Mouse (Mus musculus) kidney, postnatal 4 days (tissue): ENCODE measurements around the gene Nck1.

ENCODE experiments used
- DNase-seq, 2 experiments: peaks; one replicate each; pipeline ENCODE4 v3.0.0; 2021; ENCODE audit warnings: mixed read lengths in 2 of 2

The Nck1 gene

GRCm38 (mm10) chr9:100534686-100535085 lies 11.2 kb downstream of the Nck1 start:
- no peak for DNase-seq

DNA sequence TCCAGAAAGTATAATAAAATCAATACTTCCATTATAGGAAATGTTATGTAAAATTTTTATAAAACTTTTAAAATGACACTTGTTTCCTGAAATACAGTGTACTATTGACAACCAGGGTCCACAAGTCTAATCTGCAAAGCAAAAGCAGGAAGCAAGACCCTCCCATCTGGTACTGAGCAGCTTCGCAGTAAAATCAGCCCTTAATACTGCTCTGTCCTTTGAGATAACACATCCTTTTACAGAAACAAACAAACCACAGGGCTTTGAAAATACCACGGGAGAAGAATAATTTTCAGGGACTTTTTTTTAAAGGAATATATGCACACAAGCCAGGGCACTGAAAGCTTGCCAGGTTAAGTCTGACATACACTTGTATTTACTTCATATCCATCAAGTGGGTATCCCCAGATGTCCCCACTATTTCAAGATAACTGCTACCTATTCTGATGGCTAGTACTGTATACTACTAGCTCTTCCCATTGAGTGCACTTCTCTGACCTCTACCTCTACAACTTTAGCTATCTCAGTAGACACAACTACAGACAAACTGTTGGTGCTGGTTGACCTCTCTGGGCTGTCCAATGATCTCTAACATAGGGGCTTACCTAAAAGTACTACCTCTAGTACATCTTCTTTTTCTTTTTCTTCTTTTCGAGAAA lies 13.0 kb downstream of the Nck1 start:
- no peak for DNase-seq

- DNase-seq: no peak
These were observed 14.6 kb downstream of the Nck1 start for GRCm38 (mm10) chr9:100531296-100531695.

DNA sequence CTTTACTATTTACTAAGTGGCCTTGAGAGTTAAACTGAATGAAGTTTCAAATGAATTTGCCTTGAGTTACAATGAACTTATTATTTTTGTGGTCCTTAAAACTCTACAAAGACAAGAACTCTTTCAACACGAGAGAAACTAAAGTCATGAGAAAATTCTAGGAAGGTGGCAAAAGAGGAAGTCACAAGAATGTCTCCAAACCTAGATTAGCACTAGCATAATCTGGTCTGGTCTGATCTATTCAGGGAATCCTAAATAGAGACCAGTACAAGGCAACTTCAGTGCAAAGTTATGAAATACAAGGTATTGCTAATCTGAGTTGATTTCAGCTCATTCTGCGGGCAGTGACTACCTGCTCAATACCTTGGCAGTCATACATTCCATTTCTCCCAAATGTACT lies 20.7 kb downstream of the Nck1 start:
- no peak for DNase-seq

- no peak for DNase-seq
These were observed 23.9 kb downstream of the Nck1 start for GRCm38 (mm10) chr9:100522029-100522428.

DNA sequence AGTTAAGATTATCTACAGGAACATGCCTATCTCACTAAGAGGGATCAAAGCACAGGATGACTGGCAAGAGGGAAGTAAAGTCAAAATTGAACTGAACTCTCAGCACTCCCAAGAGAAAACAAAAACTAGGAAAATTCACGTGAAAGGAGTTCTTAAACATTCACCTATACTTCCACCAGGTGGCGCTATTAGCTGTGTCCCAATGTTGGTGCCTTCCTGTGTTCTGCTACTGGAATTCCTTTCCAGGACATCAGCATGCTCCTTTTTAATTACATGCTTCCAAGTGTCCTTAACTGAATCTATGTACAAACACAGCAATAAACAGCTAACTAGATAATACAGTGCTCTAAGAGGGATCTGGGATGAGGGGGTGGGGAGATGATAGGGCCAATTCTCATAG lies 25.3 kb downstream of the Nck1 start:
- DNase-seq: peak; percentile 46 to 64

- peak in 1 of 2 experiments; percentile 8 for DNase-seq
These were observed 25.9 kb downstream of the Nck1 start for GRCm38 (mm10) chr9:100520012-100520411.

DNA sequence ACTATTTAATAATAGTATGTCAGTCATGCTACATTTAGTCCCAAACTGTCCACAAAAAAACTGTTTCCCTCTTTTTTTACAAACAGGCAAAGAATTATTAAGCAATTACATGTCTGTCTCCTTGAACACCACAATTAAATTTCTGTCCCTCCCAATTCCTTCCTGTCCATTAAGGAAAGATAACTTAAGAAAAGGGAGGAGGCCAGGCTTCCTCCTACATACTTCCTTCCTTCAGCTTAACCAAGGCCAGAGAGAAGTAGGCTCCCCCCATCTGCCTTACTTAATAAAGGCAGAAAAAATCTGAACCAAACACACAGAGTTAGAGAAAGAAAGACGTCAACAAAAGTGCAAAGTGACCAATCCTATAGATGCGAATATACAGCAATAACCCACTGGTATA lies 38.4 kb downstream of the Nck1 start:
- DNase-seq: no peak

DNA sequence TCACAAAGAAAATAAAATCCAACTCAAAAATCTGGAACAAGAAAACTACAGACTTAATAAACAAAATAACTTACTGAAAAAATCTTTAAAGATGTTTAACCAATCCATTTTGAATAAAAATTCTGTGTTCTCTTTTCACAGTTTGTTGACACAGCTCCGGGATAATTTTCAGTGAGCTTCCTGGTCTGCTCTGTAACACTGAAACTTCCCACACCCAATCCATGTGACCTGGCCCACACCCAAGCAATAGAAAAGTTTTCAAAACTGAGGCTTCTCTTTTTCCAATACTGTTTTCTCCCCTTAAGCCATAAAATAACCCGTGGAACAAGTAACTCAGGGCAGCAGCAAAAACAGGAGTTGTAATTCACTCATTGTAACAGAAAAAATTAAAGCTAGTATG lies 39.3 kb downstream of the Nck1 start:
- peak; percentile 44 to 47 for DNase-seq

- no peak for DNase-seq
These were observed 40.4 kb downstream of the Nck1 start for GRCm38 (mm10) chr9:100505498-100505897.

GRCm38 (mm10) chr9:100493611-100494261 lies 52.2 kb downstream of the Nck1 start:
- DNase-seq: no peak

GRCm38 (mm10) chr9:100491424-100491823 lies 54.5 kb downstream of the Nck1 start:
- DNase-seq: no peak

GRCm38 (mm10) chr9:100488969-100489368 lies 57.0 kb downstream of the Nck1 start:
- DNase-seq: no peak

GRCm38 (mm10) chr9:100488056-100488713 lies 57.7 kb downstream of the Nck1 start:
- DNase-seq: peak in 1 of 2 experiments; percentile 13

GRCm38 (mm10) chr9:100486431-100486830 lies 59.5 kb downstream of the Nck1 start, which contains the start of gene Il20rb:
Gene Il20rb, minus strand, starts transcription at chr9:100486788.
- DNase-seq: no peak

DNA sequence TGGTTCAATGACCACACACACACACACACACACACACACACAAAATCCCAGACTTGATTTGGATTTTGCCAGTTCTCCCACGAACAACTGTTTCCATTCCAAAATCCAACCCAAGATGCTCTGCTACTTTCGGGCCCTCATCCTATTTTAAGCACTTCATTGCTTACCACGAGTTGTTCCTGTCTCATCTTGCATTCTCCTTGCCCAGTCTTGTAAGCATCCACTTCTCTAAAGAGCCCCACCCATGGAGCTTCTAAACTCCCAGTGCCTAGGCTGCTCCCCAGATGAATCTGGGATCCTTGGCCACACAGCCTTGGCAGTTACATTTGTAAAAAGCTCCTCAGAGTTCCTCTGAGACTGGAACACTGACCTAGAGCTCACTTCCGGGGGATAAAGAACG lies 62.6 kb downstream of the Nck1 start:
- DNase-seq: no peak

DNA sequence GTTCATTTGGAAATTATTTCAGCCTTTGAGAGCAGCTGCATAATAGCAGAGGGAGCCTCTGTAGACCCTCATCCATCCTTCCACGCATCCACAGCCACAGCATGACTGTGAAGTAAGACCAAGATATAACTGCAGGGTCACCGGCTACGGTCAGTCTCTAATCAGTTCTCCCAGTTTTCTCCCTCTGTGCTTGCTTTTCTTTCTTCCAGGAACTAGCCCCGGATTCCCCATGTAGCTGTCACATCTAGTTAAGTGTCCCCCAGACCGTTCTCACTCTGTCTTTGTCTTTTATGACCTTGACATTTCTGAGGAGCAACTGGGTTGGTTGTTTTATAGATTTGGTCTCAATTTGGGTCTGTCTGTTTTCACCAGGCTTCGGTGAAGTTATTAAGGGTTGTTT lies 64.3 kb downstream of the Nck1 start:
- DNase-seq: no peak

DNA sequence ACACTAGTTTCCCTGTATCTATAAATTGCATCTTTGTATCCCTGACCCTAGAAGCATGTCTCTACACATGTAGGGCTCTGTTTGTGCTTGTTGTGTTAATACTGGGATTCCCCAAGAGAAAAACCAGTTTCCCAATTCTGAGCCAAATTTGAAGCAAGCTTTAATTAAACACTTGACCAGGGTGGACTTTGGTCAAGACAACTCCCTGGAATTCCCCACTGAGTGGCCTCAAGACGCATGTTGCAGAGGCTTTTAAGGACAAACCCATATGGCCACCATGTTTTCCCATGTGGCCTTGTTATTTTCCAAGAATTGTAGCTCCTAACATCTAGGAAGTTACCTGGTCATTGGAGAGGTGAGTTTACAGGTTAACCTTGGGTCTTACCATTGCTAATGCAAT lies 71.9 kb downstream of the Nck1 start:
- no peak for DNase-seq

DNA sequence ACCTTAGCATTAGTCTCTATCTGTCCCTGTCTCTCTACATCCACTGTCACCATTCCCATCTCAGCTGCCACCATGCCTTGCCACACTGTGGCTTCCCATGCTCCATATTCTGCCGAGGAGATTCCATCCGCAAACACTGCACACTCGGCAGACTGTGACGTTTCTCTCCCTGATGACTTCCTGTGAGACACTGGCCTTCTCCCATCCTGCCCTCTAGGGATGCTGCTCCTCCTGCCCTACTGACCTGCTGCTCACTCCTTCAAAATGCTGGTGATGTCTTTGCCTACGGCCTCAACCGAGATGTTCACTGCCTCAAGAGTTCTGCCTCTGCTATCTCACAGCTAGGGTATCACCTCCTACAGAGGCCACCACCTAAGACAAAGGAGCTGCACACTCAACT lies 72.6 kb downstream of the Nck1 start:
- DNase-seq: no peak

DNA sequence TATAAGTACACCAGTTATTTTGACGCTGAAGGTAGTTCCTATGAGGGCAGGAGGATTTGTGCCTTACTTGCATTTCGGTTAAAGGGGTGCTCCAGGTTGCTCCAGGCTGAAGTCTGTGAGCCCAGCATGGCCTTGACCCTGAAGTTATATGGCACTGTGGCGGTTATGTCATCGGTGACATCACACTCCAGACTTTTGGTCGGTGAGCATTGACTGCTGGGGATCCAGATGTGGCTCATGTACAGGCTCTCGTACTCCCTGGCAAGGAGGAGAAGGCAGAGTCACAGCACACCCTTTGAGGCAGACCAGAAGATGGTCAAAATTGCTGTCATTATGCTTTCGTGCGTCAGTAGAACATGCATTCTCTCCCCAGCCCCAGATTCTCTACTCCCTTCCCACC lies 73.0 kb downstream of the Nck1 start:
- no peak for DNase-seq

- DNase-seq: no peak
These were observed 74.4 kb downstream of the Nck1 start for GRCm38 (mm10) chr9:100471605-100471953.

DNA sequence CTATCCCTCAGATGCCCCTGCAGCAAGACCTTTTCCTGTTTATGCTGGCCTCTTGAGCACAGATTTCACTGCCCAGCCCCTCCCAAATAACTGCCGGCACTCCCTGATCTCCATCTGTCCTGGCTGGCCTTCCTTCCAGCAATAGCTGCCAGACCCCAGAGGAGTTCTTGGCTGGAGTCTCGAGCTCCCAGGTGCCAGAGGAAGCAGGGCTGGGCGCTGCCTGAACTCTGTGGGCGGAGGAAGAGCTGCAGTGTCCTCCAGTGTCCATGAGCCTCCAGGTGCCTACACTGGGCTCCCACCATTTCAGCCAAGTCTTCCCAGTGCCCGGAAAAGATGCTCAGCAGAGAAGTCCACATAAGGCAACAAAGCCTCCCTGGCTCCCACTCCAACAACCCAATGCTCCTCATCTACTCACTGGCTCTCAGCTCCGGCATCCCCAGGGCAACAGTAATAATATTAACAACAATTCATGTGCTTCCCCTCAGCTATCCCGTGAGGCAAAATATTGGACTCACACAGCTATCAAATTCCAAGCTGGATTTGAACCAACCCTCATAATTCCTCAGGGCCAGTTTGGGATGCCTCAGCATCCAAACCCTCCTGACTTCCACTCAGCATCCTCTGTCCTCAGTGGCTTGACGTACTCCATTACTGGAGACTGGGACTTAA lies 74.9 kb downstream of the Nck1 start:
- DNase-seq: peak; percentile 37 to 53

- DNase-seq: no peak
These were observed 75.7 kb downstream of the Nck1 start for GRCm38 (mm10) chr9:100470228-100470627.

DNA sequence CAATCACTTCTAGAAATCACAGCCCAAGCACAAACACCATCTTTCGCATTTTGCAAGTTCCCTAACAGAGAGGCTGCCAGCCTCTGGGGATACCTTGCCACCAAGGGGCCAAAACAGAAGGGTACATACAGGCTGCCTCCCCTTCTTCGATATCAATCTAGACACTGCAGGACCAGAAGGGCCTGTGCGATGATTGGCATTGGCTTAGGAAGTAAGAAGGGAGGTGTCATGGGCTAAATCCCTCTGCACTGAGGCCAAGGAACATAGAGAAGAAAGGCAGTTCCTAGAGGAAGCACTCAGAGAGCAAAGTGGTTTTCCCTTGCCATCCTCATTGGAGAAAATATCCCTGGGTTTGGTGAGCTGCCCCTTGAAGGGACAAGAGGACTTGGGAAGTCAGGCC lies 76.3 kb downstream of the Nck1 start:
- no peak for DNase-seq
